Mouse (Mus musculus): ENCODE measurements at regions not wholly inside any gene's neighbourhood (a gene's known extent, or its start where the extent isn't known, plus 50 kb on each side); places are given as distances from the start of the nearest gene placed in this dataset.

DNA sequence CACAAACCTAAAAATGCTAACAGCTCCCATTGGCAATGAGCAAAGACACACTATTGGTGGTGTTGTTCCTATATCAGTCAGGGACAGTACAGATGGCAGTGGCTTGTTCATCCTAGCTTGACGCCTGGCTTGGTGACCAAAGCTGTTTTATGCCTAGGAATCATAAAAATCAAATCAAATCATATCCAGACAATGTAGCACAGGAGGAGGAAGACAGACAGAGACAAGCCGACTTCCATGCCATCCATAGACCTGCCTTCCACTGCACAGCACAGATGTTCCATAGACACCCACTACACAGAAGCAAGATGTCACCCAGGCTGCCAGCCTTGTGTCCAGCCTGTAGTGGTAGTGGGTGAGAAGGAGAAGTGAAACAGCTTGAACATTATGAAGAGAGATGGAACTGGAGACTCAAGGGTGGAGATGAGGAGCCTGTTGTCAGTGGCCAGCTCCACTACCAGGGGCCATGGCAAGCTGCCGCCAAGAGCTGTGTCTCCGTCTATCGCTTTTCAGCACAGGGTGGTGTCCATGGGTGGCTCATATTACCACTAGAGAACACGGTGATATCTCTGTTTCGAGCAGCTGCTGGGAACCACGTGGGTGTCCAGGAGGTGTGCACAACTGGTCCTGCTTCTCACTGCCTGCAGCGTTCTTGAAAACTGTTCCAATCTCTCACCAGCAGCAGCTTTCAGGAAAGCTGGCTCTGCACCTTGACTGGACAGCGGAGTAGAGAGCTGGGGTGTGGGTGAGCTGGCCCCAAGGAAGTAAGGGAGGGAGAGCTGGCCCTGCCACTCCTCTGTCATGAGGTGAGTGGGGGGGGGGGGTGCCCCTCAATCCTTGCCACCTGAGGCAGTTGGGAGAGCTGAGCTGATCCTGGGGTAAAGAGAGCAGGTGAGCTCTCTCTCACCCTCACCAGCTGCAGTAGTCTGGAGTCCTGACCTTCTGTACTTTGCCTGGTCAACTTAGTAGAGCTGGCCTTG, 51.5 kb upstream of the Luzp2 start:
- TF ChIP-seq CTCF (IDR thresholded peaks at IDR 0.05; ENCODE audit: extremely low read depth, insufficient read depth, low read length) (no peak), POLR2A (IDR thresholded peaks at IDR 0.05; ENCODE audit: extremely low read depth, insufficient read depth, low read length) (no peak)

Data from cortical plate, adult 2 months (tissue).